Mouse (Mus musculus): ENCODE data around the gene Lcn12.

DNA sequence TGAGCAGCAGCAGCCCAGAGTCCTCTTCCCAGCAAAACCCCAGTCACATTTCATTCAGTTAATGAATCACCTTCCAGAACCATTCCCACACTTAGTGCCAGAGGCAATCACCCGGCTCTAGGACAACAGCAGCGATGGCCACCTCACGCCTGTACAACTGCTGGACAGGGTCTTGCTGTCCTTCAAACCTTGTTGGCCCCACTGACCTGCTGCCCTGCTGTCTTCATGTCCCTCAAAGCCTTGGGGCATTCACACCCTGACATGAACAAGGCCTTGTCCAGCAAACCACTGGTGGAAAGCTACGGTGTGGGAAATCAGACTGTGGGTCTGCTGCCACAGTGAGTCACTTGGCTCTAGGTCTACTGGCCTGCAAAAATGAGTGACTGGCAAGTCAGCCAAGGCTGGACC lies 46.8 kb upstream of the Lcn12 start:
- no peak for TF ChIP-seq CTCF (IDR thresholded peaks at IDR 0.05; ENCODE audit: low read depth, low read length)
- TF ChIP-seq TAL1 (conservative IDR thresholded peaks at IDR 0.05; ENCODE audit: low read depth, low read length): no peak

All from G1E (cell line).